Mouse (Mus musculus): ENCODE measurements around the gene Iqca.
A peak's percentile ranks its signal among the peaks of the same experiment; 100 is the strongest.

The Iqca gene

DNA sequence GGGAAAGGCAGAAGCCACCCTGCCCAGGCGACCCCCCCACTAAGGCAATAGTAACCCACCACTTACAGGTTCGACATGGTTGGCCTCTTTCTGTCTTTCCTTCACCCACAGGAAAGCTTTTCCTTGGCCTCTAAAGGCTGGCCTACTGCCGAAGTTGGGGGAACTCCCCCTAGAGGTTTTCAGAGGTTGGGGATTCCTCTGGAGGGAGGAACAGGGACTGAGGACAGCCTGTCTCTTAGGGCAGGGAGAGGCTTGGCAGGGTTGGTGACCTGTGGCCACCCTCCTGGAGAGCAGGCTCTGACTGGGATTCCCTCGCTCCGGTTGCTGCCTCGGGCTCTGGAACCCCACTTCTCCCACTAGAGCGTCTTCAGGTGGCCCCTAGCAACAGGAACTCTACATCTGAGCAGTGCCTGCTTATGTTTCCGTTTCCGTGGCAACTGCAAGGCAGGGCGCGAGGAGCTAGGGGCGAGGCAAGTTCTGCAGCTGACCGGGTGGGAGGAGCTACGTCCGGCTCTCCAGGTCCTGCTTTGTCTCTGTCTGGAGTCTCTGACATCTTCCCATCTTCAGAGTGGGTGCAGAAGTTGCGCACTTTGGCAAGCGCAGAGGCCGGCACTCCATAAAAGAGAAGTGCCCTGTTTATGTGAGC lies at the start of gene Iqca:
TSS of gene Iqca (minus strand) at position 303 of the 646 bp plus-strand sequence.
- DNase-seq (ENCODE audit: low spot score in 2 of 2) = peak; percentile 64 to 65

DNA sequence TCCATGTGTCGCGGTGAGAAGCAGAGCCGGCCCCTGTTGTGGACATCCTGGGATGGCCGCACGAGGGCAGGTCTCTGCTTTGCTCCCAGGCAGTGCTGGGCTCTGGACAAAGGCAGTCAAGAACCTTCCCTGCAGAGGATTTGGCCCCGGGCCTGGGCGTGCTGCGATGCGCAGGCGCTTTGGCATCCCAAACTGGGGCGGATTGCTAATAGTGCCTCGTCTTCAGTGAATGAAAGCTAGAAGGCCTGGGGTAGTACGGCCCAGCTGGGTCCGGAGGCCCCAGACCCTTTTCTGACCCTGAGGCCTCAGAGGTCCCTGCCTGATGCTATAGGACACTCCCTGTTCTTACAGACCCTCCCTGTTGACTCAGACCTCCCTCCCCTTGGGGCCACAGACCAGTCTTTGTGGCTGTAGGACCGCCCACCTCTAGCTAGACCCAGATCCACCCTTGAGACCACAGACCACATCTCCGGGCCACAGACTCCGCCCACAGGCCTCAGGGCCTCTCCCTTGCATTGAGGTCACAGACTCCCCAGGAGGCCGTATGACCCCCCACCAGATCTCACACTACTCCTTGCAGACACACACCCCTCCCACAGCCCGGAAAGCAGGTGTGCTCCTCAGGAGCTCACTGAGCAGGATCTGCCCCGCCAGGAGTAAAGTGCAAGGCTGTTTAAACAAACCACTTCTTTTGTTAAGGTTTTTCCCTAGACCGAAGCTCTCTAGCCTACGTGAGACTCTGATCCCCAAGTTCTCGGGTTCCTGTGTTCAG lies 49.2 kb upstream of the Iqca start:
- peak; percentile 19 to 25 for DNase-seq (ENCODE audit: low spot score in 2 of 2)

DNA sequence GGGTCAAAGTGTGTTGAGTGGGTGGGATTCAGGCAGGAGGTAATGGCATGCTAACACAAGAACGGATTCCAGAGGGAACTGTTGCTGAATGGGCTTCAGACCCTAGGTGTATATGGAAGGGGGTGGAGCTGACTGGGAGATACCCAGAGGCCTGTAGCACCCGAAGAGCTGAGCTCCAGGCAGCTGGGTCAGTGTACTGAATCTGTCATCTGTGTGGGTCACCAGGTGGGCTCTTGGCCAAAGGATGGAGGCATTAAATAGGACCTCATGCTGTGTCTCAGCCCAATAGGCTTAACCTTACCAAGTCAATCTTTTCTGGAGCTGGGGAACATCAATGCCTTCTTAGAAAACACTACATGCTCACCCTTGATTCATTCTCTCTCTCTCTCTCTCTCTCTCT lies 48.5 kb upstream of the Iqca start:
- no peak for DNase-seq (ENCODE audit: low spot score in 2 of 2)

GRCm38 (mm10) chr1:90201246-90201645 lies 48.0 kb upstream of the Iqca start:
- no peak for DNase-seq (ENCODE audit: low spot score in 2 of 2)

GRCm38 (mm10) chr1:90189046-90189445 lies 35.8 kb upstream of the Iqca start:
- DNase-seq (ENCODE audit: low spot score in 2 of 2) = no peak

DNA sequence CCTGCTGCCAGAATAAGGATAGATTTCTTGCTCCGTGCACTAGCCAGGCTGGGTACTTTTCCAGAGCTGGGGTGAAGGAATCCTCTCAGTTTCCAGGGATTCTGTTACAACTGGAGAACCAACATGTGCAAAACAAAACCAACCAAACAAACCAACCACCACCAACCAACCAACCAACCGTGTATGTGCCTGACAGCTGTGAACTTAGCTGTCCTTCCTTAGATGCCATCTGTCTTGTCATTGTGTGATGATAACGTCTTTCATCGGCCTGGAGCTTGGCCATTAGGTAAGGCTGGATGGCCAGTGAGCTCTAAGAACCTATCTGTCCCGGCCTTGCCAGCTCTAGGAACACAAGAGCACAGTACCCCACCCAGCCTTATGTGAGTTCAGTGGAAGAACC lies 33.7 kb upstream of the Iqca start:
- no peak for DNase-seq (ENCODE audit: low spot score in 2 of 2)

- DNase-seq (ENCODE audit: low spot score in 2 of 2) = no peak
These were observed 33.0 kb upstream of the Iqca start for GRCm38 (mm10) chr1:90186173-90186572.

- no peak for DNase-seq (ENCODE audit: low spot score in 2 of 2)
These were observed 30.4 kb upstream of the Iqca start for GRCm38 (mm10) chr1:90183602-90184001.

DNA sequence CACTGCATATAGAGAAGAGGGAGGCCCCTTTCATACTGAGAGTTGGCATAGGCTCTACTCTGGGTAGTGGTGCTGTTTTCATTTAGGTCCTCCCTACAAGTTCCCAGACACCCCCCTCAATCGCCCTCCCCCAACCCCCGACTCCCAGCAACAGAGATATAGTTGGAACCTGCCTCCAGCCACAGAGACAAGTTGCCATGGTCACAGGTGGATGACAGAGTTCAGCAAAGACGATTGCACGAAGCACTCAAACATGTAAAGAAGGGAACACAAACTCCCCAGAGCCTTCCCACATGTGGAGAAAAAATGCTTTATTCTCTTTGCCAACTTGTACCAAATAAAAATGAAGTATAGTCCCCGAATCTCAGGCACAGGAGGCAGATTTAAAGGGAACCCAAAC lies 29.3 kb upstream of the Iqca start:
- DNase-seq (ENCODE audit: low spot score in 2 of 2) = no peak

- DNase-seq (ENCODE audit: low spot score in 2 of 2) = peak; percentile 81 to 82
These were observed 27.9 kb upstream of the Iqca start for GRCm38 (mm10) chr1:90180966-90181699.

DNA sequence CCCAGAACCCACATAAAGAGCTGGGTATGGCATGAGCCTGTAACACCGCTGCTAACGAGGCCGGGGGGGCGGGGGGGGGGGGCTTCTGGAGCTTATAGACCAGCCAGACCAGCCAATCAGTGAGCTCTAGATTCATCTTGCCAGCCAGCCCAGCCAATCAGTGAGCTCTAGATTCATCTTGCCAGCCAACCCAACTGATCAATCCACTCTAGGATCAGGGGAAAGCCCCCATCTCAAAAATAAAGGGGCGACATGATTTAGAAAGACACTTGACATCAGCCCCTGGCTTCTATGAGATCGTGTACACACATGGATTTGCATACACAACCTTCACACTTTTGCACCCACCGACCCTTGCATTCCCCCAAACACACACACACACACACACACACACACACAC lies 27.3 kb upstream of the Iqca start:
- DNase-seq (ENCODE audit: low spot score in 2 of 2) = no peak

DNA sequence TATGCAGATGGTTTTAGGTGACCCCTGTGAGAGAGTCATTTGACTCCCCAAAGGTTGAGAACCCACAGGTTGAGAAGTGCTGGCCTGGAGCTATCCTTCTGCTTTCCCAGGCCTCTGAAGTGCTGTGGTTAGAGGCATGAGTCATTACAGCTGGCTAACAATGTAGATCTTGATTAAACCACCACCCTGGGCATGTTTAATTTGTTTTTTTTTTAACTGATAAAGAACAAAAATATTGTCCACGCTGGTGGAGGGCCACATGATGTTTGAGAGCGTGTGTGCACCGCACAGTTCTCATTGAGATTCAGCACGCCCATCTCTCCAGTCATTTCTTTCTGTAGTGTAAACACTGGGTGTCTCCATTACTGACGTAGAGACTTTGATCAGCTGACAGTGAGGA lies 24.8 kb upstream of the Iqca start:
- no peak for DNase-seq (ENCODE audit: low spot score in 2 of 2)

GRCm38 (mm10) chr1:90177565-90177964 lies 24.4 kb upstream of the Iqca start:
- DNase-seq (ENCODE audit: low spot score in 2 of 2) = no peak

DNA sequence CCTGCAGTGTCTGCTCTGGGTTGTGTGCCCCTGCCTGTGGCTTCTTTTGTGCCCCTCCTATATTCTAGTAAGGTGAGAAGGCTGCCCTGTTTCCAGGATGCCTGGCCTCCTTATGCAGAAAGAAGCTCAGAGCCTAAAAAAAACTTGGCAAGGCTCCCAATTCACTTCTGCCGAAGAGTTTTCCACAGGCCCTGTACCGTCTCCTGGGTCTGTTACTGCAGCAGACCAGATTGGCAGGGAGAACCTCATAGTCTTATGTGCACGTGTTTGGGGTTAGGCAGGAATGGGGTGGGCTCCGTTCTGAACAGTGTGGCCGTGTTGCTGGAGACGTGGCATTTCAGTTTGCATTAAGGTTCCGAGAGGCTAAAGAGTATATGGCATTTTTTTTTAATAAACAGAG lies 23.0 kb upstream of the Iqca start:
- no peak for DNase-seq (ENCODE audit: low spot score in 2 of 2)

- no peak for DNase-seq (ENCODE audit: low spot score in 2 of 2)
These were observed 21.1 kb upstream of the Iqca start for GRCm38 (mm10) chr1:90174338-90174737.

DNA sequence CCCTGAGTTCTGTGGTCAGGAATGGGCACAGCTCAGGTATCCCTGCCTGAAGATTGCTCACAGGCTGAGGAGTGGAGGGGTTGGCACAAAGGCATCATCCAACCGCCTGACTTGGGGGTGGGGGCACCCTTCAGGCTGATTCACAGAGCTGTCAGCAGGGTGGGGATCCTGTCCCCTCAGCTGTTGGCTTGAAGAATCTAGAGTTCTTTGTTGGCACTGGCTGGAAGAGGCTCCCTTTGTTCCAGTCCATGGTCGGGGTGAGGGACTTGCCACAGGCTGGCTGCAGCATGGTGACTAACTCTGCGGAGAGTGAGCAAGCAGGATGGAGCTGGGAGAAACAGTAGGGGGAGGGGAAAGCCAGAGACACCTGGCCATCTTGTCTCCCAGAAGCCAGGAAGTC lies 11.1 kb upstream of the Iqca start:
- no peak for DNase-seq (ENCODE audit: low spot score in 2 of 2)

GRCm38 (mm10) chr1:90163161-90163560 lies 10.0 kb upstream of the Iqca start:
- DNase-seq (ENCODE audit: low spot score in 2 of 2) = no peak

- DNase-seq (ENCODE audit: low spot score in 2 of 2) = no peak
These were observed 9.2 kb upstream of the Iqca start for GRCm38 (mm10) chr1:90162379-90162857.

DNA sequence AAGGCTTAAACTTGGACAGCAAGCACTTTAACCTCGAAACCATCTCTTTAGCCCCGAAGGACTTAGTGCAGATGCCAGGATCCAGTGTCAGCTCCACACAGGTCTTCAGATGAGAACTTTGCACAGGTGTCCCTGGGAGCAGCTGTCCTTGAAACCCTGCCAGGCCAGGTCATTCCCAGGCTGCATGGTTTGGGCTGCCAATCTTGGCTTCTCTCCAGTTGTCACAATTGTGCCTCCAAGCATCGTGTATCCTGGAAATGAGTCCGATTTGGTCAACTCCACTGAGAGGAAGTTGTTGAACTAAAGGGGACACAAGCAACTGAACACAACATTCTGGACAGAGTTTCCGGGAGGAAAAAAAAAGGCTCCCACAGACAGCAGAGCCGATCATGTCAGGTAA lies 8.4 kb upstream of the Iqca start:
- no peak for DNase-seq (ENCODE audit: low spot score in 2 of 2)

GRCm38 (mm10) chr1:90159927-90160326 lies 6.7 kb upstream of the Iqca start:
- DNase-seq (ENCODE audit: low spot score in 2 of 2) = no peak

GRCm38 (mm10) chr1:90156589-90156988 lies 3.4 kb upstream of the Iqca start:
- DNase-seq (ENCODE audit: low spot score in 2 of 2) = no peak

DNA sequence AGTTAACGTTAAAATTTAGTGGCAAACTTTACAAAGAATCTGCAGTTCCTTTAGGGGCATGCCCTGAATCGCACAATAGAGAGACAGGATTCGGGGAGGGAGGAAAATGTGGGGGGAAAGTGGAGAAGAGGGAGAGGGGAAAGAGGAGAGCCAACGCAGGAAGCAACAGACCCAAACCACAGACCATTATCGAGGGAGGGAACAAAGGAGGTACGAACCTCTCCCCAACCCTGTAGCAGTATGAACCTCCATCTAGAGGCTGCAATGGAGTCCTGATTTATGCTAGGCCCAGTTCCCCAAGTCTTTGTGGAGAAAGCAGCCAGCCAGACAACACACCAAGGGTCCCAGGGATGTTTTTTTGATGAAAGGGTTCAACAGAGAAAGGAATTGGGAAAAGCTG lies 586 bp upstream of the Iqca start:
- no peak for DNase-seq (ENCODE audit: low spot score in 2 of 2)

DNA sequence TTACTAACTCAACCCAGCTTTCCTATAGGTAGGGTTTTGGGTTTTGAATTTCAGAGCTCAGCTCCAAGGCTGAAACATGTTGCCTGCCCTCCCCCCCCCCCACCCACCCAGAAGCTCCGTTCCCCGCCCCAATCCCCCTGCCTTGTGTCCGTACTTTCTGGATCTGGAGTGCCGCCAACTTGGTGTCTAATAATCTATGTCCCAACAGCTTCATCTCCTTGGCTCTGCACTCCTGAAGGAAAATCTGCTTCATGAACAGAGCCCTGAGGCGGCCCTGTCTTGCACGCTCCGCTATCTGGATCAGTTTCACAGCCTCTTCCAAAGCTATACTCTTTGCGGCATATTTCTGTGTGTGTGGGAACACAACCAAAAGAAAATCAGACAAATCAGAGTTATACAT lies 13.5 kb downstream of the Iqca start:
- no peak for DNase-seq (ENCODE audit: low spot score in 2 of 2)

Measured in spleen, postnatal 36 days (tissue).